Mouse (Mus musculus) bone marrow macrophage, adult 2 months (primary cell): Measurements from ENCODE around the gene Lima1.

ENCODE experiments used
- CTCF ChIP-seq: IDR thresholded peaks from 2 replicates; pipeline ENCODE4 v1.5.1; 2012; ENCODE audit warnings: low read depth, mild to moderate bottlenecking, low read length, moderate library complexity
- POLR2A ChIP-seq: IDR thresholded peaks from 2 replicates; pipeline ENCODE4 v1.6.1; 2012; ENCODE audit warnings: mild to moderate bottlenecking, low read depth, low read length, borderline replicate concordance

GRCm38 (mm10) chr15:99890412-99891236 is 15.4 kb upstream of the Lima1 start:
- no peak for TF ChIP-seq CTCF
- no peak for TF ChIP-seq POLR2A
